Mouse (Mus musculus) adrenal gland, adult 10 weeks (tissue): Measurements from ENCODE around the gene Srgap1. TPM values are rescaled to one million over a fixed set of nuclear protein-coding genes. Genes with fewer than 3 reads are reported as not detected.

Experiments used
- polyA plus RNA-seq: library from polyadenylated mRNA; stranded (reverse); fragments of 350-450 nt; fragmentation: Illumina TruSeq; extraction: RNeasy Lipid Tissue Mini Kit (QIAGEN cat#74804); gene quantifications from one replicate; pipeline ENCODE4 v1.2.3, GENCODE M21; 2014; ENCODE audit warnings: low read depth, low replicate concordance

The Srgap1 gene
- 0.99 TPM for polyA plus RNA-seq

DNA sequence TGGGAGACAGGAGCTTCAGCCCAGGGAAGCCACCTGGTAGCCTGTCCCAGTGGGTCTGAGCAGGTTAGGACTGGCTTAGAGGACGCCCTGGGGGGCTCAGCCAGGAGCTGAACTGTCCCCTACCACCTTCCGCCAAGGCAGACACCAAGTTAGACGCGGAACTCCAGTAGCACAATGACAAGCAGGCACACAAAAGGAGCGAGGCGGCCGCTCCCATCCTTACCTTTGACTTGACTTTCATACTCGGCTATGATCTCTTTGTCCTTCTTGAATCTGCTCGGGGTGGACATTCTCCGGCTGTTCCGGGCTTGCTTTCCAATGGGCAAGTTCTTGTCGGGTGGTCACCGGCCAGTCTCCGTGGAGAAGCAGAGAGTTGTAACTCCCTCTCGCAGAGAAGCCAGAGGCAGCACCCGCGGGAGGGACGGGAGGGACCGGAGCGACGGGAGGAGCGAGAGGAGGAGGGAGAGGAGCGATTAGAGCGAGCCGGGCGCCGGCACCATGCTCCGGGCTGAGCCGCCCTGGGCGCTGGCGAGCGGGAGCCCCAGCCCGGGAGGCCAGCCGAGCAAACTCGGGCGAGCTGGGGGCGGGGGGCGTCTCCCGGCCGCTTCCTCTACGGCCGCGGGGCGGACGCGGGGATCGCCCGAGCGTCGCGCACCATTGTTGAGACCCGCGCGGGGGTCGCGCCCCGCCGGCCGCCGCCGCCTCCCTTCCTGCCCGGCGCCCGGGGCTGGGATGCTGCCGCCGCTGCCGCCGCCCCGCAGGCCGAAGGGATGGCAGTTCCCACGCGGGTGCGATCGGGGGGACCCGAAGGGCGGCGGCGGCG lies at the start of gene Srgap1:
Gene Srgap1 (minus strand): TSS at position 412 of the 823 bp plus-strand sequence.

DNA sequence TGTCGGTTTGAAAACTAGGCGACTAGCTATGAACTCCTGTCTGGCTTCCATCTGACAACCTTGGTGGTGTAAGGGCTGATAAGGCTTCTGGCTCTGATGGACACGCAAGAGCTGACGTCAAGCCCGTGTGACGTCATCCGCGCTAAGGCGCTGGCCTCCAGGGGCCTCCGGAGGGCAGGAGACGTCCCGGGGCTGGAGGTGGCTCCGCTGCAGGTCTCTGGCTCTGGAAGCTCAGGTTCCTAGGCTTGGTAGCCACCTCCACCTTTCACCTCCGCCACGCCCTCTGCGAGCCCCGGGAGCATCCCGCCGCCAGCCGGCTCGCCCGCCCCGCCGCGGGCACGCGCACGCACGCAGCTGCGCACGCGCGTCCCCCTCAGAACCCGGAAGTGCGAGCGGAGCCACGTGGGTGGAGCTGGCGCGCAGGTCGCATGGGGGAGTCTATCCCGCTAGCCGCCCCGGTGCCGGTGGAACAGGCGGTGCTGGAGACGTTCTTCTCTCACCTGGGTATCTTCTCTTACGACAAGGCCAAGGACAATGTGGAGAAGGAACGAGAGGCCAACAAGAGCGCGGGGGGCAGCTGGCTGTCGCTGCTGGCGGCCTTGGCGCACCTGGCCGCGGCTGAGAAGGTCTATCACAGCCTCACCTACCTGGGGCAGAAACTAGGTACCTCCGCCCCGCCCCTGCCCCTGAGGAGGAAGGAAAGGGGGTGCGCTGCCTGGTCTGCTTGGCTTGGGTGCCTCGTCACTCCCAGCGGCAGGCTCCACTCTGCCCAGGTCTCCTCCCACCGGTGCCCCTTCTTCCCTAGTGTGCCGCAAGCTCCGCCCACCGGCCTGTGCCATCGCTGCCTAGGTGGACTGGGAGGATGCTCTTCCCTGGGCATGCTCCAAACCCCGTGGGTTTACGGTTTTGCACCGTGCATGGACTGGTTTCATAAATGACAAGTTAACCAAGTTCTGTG lies 307.3 kb downstream of the Srgap1 start, which contains the start of gene BC048403:
Gene BC048403 (plus strand): TSS at position 390 of the 958 bp plus-strand sequence.

Other genes with a start within 250 kb of the Srgap1 start
- 113 TPM for gene Rxylt1, start 50.1 kb upstream of the Srgap1 start, polyA plus RNA-seq